Mouse (Mus musculus) bone marrow, adult 2 months (tissue): Measurements from ENCODE around the gene Papolb.

ENCODE experiments used
- CTCF ChIP-seq: fragments of 200-500 bp; IDR thresholded peaks from 2 replicates; pipeline ENCODE4 v1.5.1; 2011; ENCODE audit warnings: low read length, control low read depth; ENCODE audit not compliant: control insufficient read depth, insufficient read depth
- POLR2A ChIP-seq: fragments of 200-500 bp; IDR thresholded peaks from 2 replicates; pipeline ENCODE4 v1.6.1; 2011; ENCODE audit warnings: low read depth, mild to moderate bottlenecking, control low read depth, low read length, borderline replicate concordance; ENCODE audit not compliant: control insufficient read depth

- no peak for TF ChIP-seq CTCF
- no peak for TF ChIP-seq POLR2A
These were observed 17.2 kb upstream of the Papolb start for GRCm38 (mm10) chr5:142547066-142547465.
